Mouse (Mus musculus) spleen, adult 2 months (tissue): ENCODE data around the gene Apbb2.

ENCODE experiments used
- CTCF ChIP-seq: fragments of 200-500 bp; IDR thresholded peaks from 2 replicates; pipeline ENCODE4 v1.5.1; 2011; ENCODE audit warnings: mild to moderate bottlenecking, inconsistent platforms; ENCODE audit not compliant: insufficient read depth, insufficient read length, insufficient replicate concordance; ENCODE audit errors: extremely low read depth
- POLR2A ChIP-seq: fragments of 200-500 bp; IDR thresholded peaks from 2 replicates; pipeline ENCODE4 v1.6.1; 2011; ENCODE audit warnings: low read depth, low read length, inconsistent platforms

DNA sequence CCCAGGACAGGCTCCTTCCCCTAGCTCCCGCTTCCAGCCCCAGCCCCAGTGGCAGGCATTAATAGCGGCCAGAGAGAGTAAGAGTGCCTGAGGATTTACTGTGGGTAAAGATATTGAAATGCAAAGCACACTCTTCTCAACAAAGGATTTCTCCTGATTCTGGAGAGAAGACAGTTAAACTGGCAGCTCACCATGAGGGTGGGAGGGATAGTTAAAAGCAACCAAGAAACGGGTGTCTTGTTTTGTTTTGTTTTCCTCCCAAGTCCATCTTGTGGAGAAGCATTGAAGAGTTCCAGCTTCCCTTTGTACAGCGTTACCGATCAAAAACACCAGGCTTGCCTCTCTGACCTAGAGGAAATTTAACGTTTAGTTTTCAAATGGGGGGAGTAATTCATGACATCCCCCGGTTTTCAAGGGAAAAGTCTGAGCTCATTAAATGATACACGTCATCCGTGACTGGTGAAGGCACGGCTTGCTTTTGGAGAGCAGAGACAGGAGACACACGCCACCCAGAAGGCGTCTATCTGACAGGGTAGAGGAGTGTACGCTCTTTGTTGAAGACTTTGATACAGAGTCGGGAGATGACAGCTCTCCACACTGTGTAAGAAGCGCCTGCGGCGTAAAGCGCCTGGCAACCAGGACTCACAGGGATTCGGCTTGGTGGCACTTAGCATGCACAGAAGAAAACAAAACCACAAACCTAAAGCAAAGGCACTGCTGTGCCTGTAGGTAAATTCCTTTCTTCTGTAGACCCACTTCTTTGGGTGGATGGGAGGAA is 290.4 kb downstream of the Apbb2 start:
- no peak for TF ChIP-seq POLR2A
- no peak for TF ChIP-seq CTCF
